Mouse (Mus musculus) testis, adult 2 months (tissue): Measurements from ENCODE around the gene Asrgl1. TPM values are rescaled to one million over a fixed set of nuclear protein-coding genes. Genes with fewer than 3 reads are reported as not detected.

Source experiments
- H3K27ac ChIP-seq: fragments of 200-500 bp; 2 replicates; pipeline ENCODE4 v1.5.1; 2012; ENCODE audit warnings: low read depth, low read length; ENCODE audit not compliant: control insufficient read depth, insufficient read depth
- H3K27me3 ChIP-seq: fragments of 200-500 bp; 2 replicates; pipeline ENCODE4 v1.6.1; 2012; ENCODE audit warnings: mild to moderate bottlenecking, low read length, moderate library complexity; ENCODE audit not compliant: control insufficient read depth, insufficient read depth
- H3K36me3 ChIP-seq: fragments of 200-500 bp; 2 replicates; pipeline ENCODE4 v1.6.1; 2012; ENCODE audit warnings: mild to moderate bottlenecking, low read length; ENCODE audit not compliant: control insufficient read depth, insufficient read depth
- H3K4me1 ChIP-seq: fragments of 200-500 bp; 2 replicates; pipeline ENCODE4 v1.6.1; 2012; ENCODE audit warnings: low read length; ENCODE audit not compliant: control insufficient read depth, insufficient read depth
- H3K4me3 ChIP-seq: fragments of 200-500 bp; 2 replicates; pipeline ENCODE4 v1.5.1; 2012; ENCODE audit warnings: low read depth, mild to moderate bottlenecking, low read length, moderate library complexity, mixed read lengths; ENCODE audit not compliant: control insufficient read depth
- CTCF ChIP-seq: fragments of 200-500 bp; IDR thresholded peaks from 2 replicates; pipeline ENCODE4 v1.5.1; 2012; ENCODE audit warnings: low read depth, mild to moderate bottlenecking, inconsistent platforms, low read length, moderate library complexity; ENCODE audit not compliant: control insufficient read depth, insufficient read depth, insufficient replicate concordance
- POLR2A ChIP-seq: fragments of 200-500 bp; IDR thresholded peaks from 2 replicates; pipeline ENCODE4 v1.6.1; 2012; ENCODE audit warnings: low read depth, mild to moderate bottlenecking, inconsistent platforms, low read length, moderate library complexity; ENCODE audit not compliant: control insufficient read depth
- polyA plus RNA-seq: library from polyadenylated mRNA; depleted of rRNA; stranded (reverse); fragments of >200 nt; gene quantifications from 2 replicates; pipeline ENCODE4 v1.2.3, GENCODE M21; 2012

Gene Asrgl1
- polyA plus RNA-seq, 1 experiment, result 232 TPM

DNA sequence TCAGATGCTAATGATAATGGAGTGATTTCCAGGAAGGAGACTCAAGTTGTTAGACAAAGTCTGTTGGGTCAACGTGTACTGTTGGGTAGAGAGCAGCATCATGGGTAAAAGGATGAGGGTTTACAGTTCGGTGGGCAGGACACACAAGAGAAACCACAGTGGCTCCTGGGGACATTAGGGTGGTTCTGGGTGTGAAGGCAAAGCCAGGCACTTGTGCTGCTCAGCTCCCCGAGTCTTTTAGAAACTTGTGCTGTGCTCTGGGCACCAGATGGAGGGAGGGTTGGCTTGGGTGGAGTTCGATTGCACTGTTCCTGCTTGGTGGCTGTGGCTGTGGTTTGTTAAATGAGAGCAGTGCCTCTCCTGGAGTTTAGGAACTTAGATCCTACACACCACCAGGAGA is 31.4 kb downstream of the Asrgl1 start:
- Histone ChIP-seq H3K27me3 (no peaks in the 10 kb centered on the region), H3K4me3 (no peak overlapping the region), H3K27ac (no peak overlapping the region), H3K36me3 (no peaks in the 10 kb centered on the region), H3K4me1 (peaks cover 8% of the 10 kb centered on the region; the same call in 1 of the 2 replicates)
- TF ChIP-seq CTCF (no peak), POLR2A (no peak)

GRCm38 (mm10) chr19:9101062-9101457 is 34.4 kb downstream of the Asrgl1 start:
- Histone ChIP-seq H3K27ac (peak overlapping the region; percentile 73; the same call in 1 of the 2 replicates), H3K4me3 (no peak overlapping the region), H3K36me3 (no peaks in the 10 kb centered on the region), H3K4me1 (peaks cover 4% of the 10 kb centered on the region; the same call in 1 of the 2 replicates), H3K27me3 (no peaks in the 10 kb centered on the region)
- TF ChIP-seq CTCF, result no peak
- no peak for TF ChIP-seq POLR2A

DNA sequence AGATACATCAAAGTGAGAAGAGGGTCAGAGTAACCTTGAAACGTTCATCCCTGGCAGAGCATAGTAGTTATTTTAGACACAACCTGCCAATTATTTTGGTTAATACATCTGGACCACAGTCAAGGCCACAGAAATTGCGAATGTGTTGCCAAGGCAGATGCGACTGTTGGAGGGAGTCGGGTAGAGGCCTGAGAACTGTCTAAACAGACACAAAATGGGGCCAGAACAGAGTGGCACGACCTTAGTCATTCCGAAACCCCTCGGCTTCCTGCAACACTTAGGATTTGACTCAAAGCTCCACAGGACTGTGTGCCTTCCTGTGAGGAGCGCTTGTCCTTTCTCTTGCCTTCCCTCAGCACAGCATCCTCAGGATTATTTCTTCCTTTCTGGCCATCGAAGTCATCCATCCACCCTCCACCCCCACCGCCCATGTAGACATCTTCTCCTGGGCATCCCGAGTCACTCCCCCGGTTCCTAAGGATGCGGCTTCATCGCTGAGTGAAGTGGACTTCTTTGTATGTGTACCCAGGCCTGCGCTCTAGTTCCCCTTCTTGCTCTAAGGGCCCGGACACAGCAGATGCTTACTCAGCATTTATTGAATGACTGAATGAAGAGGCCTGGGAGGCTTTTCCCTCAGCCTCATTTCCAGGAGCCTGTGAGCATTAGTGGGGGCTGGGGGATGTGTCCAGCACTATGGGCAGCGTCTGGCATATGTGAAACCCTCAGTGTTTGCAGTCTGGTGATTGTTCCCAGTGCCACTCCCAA is 35.0 kb downstream of the Asrgl1 start:
- Histone ChIP-seq H3K4me1 (peaks cover 4% of the 10 kb centered on the region; the same call in 1 of the 2 replicates), H3K36me3 (no peaks in the 10 kb centered on the region), H3K27me3 (no peaks in the 10 kb centered on the region), H3K4me3 (no peak overlapping the region), H3K27ac (peak overlapping the region; percentile 82)
- TF ChIP-seq CTCF (no peak), POLR2A (no peak)

DNA sequence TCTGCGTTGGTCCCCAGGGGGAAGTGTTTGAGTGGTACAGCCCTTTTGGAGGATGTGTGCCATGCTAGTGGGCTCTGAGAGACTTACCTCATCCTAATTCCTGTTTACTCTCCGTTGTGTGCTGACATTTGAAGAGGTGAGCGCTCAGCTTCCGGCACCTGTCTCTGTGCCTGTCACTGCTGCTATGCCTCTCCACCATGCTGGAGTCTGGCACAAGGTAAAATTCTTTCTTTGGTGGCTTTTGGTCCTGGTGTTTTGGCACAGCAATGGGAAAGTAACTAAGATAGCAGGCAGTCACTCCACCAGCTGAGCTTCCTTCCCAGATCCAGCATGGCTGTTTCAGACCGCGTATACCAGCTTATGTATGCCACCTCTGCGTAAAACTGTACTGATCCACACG is 35.7 kb downstream of the Asrgl1 start:
- Histone ChIP-seq H3K27ac (peak overlapping the region; percentile 82), H3K36me3 (no peaks in the 10 kb centered on the region), H3K4me3 (no peak overlapping the region), H3K27me3 (no peaks in the 10 kb centered on the region), H3K4me1 (peaks cover 4% of the 10 kb centered on the region; the same call in 1 of the 2 replicates)
- no peak for TF ChIP-seq CTCF
- TF ChIP-seq POLR2A, result no peak

- no peaks in the 10 kb centered on the region for H3K36me3 ChIP-seq
- no peak overlapping the region for H3K4me3 ChIP-seq
- peaks cover 4% of the 10 kb centered on the region; the same call in 1 of the 2 replicates for H3K4me1 ChIP-seq
- H3K27ac ChIP-seq, result no peak overlapping the region
- no peaks in the 10 kb centered on the region for H3K27me3 ChIP-seq
- no peak for TF ChIP-seq CTCF
- TF ChIP-seq POLR2A, result no peak
These were observed 38.0 kb downstream of the Asrgl1 start for GRCm38 (mm10) chr19:9097441-9097840.

DNA sequence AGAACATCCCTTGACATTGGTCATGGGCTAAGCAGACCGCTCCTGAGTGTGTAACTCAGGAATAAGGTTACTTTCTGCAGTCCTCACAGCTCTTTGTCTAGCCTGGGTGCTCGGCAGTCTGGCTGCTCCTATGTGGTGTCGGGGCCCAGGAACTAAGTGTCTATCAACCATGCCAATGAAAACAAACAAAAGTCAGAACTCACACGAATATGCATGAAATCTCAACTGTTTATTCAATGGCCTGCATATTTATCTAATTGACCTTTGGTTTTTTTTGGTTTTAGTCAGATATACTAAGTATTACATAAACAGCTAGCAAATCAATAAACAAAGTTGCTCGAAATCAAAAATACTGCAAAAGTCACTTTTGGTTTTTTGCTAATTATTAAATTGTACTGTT is 40.3 kb downstream of the Asrgl1 start:
- Histone ChIP-seq H3K27ac (no peak overlapping the region), H3K36me3 (no peaks in the 10 kb centered on the region), H3K4me3 (no peak overlapping the region), H3K27me3 (no peaks in the 10 kb centered on the region), H3K4me1 (peaks cover 4% of the 10 kb centered on the region; the same call in 1 of the 2 replicates)
- no peak for TF ChIP-seq POLR2A
- no peak for TF ChIP-seq CTCF

- Histone ChIP-seq H3K4me1 (no peaks in the 10 kb centered on the region), H3K27me3 (no peaks in the 10 kb centered on the region), H3K36me3 (no peaks in the 10 kb centered on the region)
These were observed 44.7 kb downstream of the Asrgl1 start for GRCm38 (mm10) chr19:9090709-9091108.

More at GRCm38 (mm10) chr19:9090709-9091108, 44.7 kb downstream of the Asrgl1 start:
- H3K4me3 ChIP-seq, result no peak overlapping the region
- TF ChIP-seq CTCF (no peak), POLR2A (no peak)
- H3K27ac ChIP-seq, result 0 out of 2 replicates have a peak overlapping the region, but pooled peaks have one; percentile 43
